Mouse (Mus musculus) gastrocnemius, postnatal 10 days (tissue): Measurements from ENCODE around the gene Vamp9. TPM values are rescaled to one million over a fixed set of nuclear protein-coding genes. Genes with fewer than 3 reads are reported as not detected.

Source experiments
- DNase-seq: peaks from one replicate; pipeline ENCODE4 v3.0.0; 2021; ENCODE audit warnings: mixed read lengths
- long read RNA-seq, 2 experiments: library from polyadenylated mRNA; stranded (forward); transcript quantifications; one replicate each; pipeline ENCODE4 v2.0.0; 2021
- total RNA-seq, 2 experiments: library from RNA; stranded (reverse); gene quantifications; 2 replicates each; pipeline ENCODE4 v1.2.3; 2021

The Vamp9 gene
- total RNA-seq, result under 1 TPM; 0.49 to 0.56 TPM
- long read RNA-seq, experiment 1, result 0 reads
- long read RNA-seq, experiment 2, result 0 reads

DNA sequence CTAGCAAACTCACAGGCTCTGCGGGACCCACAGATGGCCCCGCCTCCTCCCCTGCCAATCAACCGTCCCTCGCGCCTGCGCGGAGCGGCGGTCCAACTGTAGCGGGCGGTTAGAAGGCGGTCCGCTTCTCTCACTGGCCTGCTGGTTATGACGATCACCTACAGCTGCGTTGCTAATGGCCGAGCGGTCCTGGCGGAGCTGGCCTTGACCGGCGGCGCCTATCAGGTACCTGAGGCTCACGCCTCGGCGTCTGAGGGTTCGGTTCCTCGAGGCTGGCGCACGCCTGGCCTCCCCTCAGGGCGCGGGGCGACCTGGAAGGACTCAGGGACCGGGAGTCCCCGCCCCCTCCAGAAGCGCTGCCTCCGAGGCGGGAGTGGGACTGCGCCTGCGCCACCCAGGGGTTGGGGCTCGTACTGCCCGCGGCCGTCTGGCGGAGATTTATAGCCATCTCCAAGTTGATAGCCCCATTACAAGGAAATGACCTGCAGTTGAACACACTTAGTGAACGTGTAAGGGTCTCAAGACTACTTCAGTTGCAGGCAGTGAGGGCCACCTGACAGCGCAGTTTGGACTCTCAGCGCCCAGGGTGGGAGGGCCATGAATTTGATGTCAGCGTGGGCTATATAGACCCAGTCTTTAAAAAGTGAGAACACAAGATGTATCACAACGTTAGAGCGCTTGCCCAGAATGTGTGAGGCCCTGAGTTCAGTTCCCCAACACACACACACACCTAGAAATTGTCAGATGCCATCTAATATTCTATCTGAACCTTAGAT lies at the start of gene Vamp9:
Gene Vamp9 (plus strand): TSS at position 74 of the 776 bp plus-strand sequence.
- peak; percentile 95 for DNase-seq

DNA sequence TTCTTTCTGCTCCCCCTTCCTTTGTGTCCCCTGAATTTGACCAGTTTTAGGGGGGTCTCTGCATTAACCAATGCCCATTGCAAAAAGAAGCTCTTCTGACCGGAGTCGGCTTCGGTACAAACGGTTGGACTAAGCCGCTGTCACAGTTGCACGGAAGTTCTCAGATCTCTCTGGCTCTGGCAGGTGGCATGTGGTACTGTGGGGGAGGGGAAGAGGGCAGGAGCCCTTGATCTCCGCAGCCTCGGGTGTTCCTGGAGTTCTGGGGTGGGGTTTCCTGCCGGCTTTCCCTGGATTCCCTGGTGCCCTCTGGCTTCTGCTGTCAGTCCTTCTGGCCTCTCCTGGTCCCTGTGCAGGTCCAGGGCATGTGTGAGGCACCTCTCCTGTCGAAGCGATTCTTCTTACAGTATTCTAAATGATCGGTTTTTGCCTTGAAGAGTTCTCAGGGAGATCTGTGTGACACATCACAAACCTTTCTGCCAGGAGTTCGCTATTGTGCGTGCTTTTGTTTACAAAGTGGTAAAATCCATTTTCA lies 48.9 kb upstream of the Vamp9 start:
- DNase-seq, result no peak

DNA sequence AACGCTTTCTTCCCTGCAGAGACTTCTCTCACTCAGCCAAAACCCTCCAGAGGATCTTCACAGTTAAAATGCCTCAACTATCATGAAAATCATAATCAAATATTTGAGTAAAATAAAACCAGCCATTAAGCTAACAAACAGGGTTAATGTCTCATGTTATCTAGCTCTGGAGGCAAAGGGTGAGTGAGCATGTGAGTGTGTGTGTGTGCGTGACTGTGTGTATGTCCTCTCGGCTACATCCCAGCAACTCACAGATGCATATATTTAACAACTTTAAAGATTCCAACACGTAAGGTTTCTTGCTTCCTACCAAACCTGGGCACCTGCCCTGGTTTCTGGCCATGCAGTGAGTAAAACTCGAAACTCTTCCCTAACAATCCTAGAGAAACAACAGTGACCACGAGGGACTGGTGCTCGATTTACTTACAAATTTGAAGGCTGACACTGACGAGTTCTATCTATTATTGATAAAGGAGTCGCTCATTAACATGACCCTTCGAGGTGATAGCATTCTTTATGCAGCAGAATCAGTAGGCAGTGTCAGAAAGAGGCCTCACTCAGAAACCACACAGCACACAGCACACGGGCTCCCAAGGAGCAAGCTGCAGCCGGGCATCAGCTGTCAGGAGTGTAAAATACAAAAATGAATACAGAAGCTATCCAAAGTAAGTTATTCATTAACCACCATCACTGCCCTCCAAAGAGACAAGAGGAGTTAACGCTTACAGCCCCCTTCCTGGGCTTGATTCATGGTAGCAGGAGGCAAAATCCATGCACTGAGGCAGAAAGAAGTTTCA lies 46.2 kb upstream of the Vamp9 start:
- DNase-seq, result no peak

DNA sequence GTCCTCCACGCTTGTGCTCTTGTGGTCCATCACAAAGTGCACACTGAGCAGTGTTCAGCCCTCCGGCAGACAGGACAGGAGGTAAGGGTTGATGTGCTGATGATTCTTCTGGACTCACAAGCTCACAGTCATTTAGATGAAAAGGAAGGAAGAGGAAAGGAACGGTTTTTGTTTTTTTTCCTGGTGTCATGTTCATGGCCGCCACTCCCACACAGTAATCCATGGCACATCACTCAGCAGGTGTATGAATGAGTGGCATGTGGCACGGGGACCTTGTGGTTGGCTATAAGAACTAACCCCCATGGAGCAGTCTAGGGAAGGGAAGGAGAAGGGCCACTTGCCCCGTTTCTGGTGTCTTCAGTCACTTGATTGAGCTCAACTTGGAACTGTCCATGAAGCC lies 44.2 kb upstream of the Vamp9 start:
- no peak for DNase-seq

DNA sequence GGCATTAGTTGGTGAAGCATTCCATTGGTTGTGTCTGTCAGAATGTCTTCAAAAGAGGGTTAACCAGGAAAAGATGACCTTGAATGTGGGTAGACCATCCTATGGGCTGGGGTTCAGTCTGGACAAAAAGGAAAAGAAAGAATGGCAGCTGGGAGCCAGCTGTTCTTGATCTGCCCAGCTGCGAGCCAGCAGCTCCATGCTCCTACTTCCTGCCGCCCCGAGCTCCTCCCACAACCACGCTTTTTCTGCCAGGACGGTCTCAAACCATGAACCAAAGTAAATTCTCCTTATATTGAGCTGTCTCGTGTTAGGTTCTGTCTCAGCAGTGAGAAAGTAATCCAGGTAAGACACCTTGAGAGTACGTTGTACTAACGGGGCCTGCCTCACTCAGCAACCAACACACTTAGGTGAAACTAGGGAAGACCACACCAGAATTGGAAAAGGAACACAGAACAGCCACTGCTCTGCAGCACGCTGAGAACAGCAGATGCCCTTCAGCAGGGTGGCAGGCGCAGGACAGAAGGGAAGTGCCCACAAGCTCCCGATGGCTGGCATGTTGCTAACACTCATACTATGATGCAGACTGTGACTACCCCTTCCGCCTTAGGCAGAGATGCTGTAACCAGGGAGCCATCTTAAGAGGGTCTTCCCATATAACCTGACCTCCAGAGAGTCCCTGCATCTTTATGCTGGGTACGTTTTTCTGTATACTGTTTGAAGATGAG lies 42.2 kb upstream of the Vamp9 start:
- DNase-seq, result no peak

DNA sequence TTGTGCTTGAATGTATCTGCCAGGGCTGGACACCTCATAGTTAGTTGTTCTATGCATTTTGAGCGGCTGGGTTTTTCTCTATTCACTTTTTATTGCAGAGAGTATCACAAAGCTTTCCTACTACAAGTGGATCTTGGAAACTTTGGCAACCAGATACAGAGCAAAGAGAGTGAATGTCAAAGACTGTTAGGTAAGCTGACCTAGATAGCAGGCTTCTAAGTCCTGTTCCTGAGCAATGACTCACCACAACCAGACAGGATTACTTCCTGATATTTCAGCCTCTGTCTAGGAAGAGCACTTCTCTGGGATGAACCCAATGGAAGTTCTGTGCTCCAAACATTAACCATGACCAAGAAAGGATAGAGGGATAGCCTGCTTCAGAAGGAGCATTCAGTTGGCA lies 40.3 kb upstream of the Vamp9 start:
- no peak for DNase-seq

DNA sequence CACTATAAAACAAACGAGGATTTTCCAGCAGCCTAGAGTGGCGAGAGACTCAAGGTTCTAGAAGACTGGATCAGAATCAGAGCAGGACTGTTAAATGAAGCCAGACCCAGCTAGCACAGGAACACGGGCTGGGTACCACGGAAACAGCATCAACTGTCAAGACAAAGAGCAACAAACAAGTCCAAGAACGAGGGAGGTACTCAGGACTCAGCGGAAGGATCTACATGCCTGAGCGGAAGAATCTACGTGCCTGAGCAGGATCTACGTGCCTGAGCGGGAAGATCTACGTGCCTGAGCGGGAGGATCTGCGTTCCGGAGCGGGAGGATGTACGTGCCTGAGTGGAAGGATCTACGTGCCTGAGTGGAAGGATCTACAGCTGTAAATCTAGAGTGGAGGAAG lies 37.8 kb upstream of the Vamp9 start:
- no peak for DNase-seq

DNA sequence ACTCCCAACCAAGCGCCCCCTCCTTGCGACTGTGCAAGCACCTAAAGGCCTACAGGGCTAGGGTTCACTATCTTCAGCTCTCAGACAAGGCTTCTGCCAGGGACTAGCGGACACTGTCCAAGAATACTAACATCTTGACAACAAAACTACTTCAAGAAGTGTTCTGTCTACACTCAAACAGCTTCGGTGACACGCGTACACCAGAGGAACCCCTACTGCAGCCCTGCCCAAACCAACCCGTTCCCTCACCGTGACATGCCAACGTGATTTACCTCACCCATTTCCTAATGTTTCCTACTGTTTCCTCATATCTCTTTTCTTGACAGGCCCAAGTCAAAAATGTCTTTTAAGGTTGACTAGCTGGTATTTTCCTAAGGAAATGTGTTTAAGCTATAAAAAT lies 37.1 kb upstream of the Vamp9 start:
- no peak for DNase-seq

DNA sequence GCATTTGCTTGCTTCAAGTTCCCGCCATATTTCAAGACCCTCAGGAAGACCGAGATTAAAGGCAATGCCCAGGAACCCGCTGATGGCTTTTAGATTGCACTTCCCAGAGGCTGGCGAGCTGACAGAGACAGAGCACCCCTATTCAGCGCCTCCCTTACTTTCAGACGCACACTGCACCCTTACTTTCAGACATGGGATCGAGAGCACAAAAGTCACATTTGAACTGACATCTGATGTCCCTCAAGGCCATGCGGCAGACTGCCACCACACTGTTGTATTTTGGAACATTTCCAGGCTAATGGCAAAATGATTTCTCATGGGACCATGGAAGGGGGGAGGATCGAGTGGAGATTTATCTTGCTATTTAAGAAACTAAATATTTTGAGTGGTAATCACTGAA lies 28.5 kb upstream of the Vamp9 start:
- DNase-seq, result no peak

DNA sequence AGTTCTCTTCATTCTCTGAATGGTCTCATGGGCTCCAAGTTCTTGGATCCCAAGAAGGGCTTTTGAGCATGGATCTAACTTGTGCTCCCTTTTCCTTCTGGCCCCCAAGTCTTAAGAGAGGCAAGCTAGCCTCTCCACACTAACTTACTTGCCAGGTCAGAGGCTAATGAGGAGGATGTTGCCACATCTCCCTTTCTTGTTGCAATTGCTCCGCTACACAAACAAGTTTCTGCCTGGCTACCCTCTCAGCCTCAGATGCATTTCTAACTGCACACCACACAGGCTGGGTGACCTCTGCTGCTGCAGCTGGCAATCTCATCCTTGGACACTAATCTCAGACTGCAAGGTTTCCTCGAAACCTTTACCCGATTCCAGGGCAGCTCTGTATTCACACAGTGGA lies 23.6 kb upstream of the Vamp9 start:
- DNase-seq, result no peak

DNA sequence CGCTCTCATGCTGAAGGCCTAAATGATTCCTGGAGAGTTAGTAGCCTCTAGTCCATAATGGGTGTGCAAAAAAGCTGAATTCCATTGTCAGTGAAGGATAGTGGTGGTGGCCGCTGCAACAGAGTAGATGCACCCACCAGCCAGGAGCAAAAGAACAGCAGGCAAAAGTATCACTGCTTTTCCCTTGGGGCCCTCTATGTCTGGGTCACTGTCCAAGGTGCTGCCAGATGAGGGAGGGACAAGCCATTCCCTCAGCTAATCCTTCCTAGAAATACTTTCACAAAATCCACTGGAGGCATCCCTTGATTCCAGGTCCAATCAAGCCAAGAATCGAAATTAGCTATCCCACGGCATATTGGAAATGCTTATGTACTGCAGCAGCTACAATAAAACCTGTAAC lies 22.0 kb upstream of the Vamp9 start:
- DNase-seq, result no peak

DNA sequence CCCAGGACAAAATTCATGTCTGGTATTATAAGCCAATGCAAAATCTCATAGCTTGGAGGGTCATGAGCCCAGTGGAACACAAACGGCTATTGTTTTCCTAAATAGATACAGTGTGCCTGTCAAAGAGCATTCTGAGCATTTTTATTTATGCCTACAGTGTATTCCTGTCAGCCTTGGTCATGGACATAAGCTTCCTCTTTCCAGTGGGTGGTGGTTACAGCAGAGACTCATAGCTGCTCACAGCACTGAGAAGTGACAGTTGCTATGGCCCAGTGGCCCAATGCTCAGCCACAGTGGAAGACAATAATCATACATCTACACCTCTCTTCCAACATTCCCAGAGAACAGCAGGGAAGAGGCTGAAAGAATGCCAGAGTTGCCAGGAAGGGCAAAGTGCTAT lies 18.9 kb upstream of the Vamp9 start:
- DNase-seq, result no peak

DNA sequence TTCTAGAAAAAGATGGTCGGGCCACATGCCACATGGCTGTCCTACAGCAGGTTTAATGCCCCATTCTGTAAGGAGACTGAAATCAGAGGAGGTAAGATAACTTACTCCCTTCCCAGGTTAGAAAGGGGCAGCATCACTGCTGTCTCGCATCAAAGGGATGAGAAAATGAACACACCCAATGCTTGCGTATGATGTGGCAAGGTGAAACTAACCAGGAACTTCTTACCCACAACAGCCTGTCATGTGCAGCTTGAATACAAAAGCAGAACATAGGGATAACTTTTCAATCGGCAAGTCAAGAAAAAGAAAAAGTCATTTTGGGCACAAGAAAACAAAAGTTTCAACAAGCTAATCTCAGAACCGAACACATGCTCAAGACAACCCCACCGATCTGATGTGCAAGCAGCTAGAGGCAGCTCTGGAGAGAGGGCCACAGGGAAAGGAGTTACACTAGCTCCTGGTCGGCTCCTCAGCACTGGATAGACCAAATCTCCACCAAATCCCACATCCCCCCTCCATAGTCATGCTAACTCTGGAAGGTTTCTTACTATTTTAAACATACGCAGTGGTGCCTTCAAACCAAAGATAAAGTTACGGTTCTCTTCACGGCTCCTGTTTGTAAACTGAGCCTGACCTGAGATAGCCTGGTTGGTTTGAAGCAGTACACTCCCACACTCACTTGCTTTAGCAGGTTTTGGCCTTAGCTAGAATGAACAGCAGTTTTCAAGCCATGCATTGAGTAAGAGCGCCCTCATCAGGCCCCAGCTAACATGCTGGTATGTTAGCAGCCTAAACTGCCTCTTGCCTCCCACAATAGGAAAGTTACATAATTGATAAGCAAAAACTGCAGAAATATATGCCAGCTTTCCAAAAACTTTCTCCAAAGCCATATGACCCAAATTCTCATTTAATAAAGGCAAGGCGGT lies 14.3 kb upstream of the Vamp9 start:
- peak; percentile 35 for DNase-seq

DNA sequence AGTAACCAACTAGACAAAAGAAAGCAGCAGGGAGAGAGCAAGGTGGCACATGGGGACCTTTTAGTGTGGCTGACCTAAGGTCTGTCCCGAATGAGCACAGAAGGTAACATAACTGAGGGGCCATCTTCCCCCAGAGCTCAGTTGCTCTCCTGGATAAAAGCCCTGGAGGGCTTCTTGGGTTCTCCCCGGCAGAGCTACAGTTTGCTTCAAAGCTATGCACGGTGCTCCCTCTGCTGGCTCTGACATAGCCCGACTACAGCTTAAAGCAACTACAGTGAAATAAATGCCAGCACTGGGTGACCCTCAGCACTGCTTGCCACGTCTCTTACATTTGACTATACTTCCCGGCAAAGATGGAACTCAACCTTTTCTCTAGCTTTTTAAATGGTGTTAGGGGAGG lies 6.0 kb upstream of the Vamp9 start:
- peak; percentile 33 for DNase-seq

DNA sequence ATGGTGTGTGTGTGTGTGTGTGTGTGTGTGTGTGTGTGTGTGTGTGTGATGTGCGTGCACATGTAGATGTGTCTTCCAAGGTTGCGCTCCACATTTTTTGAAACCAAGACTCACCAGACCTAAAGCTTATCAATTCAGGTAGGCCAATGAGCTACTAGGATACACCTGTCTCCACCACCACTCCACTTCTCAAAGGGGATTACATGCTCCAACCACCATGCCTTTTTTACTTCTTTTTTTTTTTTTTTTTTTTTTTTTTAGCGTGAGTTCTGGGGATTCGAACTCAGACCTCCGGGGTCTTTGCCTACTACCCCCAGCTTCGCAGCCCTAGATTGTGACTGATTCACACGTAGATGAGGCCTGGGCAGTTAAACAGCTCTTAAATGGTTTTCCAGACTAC lies 323 bp upstream of the Vamp9 start:
- DNase-seq, result no peak

DNA sequence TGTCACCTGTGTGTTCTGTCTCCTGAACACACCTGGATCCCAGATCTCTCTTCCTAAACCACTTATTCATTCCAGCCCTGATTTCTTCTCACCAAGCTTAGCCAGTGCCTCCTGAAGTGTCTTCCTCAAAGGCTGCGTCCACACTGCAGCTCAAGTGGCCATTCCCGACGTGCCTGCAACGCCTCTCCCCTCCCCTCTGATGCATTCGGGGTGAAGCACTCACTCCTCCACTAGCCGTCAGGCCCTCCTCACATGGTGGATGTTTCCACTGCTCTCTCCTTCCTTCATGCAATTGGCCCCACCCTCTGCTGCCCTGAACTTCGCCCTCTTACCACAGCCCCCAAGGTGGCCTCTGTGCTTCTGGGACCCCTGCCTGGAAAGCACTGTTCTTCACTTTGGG lies 9.4 kb downstream of the Vamp9 start:
- DNase-seq, result no peak

DNA sequence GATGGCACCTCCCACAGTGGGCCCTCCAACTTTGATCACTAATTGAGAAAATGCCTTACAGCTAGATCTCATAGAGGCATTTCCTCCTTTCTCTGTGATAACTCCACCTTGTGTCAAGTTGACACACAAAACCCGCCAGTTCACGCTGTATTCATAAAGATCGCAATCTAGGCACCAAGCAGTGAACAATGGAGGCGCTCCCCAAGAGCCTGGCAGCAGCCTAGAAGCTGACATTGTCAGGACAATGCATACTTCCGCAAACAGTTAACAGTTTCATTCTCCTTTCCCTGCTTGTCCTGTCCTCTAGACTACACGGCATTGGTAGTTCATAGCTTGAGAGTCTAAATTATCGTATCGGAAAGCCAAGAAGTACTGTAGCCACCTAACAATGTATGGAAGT lies 16.0 kb downstream of the Vamp9 start:
- DNase-seq, result no peak

DNA sequence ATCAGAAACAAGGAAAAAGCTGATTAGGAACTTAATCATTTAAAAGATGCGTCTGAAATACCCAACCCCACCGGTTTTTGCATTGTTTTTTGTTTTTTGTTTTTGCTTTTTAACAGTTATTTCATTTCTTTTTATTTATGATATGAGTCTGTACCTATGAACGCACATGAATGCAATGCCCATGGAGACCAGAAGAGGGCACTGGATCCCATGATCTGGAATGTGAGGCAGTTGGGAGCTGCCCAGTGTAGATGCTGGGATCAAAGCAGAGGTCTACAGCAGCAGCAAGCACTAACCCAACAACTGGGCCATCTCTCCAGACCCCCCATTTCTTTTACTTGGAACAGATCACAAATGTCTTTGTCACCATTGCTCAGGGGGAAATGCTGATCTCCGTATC lies 21.9 kb downstream of the Vamp9 start:
- DNase-seq, result peak; percentile 39

DNA sequence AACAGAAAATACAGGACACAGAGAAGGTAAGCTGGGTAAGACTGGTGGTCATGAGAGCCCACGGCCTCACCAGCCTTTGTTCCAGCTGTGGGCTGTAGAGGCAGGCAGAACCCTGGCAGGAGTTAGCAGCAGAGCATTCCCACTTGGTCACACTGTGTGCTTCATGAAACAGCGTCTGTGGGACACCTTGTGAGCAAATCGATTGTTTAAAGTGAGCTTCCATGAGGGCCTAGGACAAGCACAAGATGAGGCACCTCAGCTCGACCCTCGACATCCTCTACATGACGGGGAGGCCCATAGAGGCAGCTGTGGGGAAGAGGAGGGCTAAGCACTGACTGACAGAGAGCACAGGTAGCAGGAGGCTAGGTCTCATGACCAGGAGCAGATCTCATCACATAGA lies 25.9 kb downstream of the Vamp9 start:
- DNase-seq, result no peak

DNA sequence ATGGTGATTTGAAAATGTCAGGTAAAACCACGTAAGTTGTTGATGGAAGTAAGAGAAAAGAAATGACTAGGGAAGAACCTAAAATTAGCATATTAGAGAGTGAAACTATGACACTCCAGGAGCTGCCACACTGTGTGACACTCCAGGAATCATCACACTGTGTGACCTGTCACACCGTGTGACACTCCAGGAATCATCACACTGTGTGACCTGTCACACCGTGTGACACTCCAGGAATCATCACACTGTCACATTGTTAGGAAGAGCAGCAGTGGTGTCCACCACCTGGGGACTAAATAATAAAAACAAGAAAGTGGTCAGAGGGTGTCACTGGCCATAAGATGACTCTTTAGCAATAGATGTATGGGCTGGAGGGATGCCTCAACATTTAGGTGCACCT lies 33.4 kb downstream of the Vamp9 start:
- DNase-seq, result no peak

DNA sequence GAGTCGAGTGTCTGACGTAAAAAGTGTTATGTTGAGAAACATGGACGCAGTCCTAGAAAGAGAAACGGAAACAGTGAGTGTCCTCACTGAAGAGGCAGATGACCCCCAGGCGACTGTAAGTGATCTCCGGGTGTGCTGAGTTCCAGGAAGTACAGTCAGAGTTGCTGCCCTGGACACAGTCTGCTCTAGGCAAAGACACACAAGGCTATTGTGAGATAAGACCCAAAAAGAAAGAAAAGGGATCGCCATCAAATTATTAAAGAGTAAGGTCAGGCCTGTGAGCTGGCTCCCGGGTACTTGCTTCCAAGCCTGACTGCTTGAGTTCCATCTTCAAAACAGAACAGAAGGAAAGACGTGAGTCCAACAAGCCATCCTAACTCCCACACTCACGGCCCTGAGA lies 35.2 kb downstream of the Vamp9 start:
- DNase-seq, result no peak
